Mouse (Mus musculus) lung, postnatal 36 days (tissue): ENCODE results near the gene Atp2c1.
A peak's percentile ranks its signal among the peaks of the same experiment; 100 is the strongest.

Experiments used
- DNase-seq: peaks from one replicate; pipeline ENCODE4 v3.0.0; 2022; ENCODE audit warnings: mixed read lengths

Atp2c1 gene

GRCm38 (mm10) chr9:105527219-105527618 lies at the start of gene Atp2c1:
Gene Atp2c1 (minus strand): TSS chr9:105527319.
- no peak for DNase-seq

- no peak for DNase-seq
These were observed 30.3 kb upstream of the Atp2c1 start for GRCm38 (mm10) chr9:105557452-105557851.

GRCm38 (mm10) chr9:105556141-105556735 lies 29.1 kb upstream of the Atp2c1 start:
- DNase-seq, result no peak

- no peak for DNase-seq
These were observed 27.3 kb upstream of the Atp2c1 start for GRCm38 (mm10) chr9:105554439-105554807.

GRCm38 (mm10) chr9:105553629-105554438 lies 26.7 kb upstream of the Atp2c1 start:
- no peak for DNase-seq

GRCm38 (mm10) chr9:105551407-105551806 lies 24.3 kb upstream of the Atp2c1 start:
- no peak for DNase-seq

GRCm38 (mm10) chr9:105549096-105549495 lies 22.0 kb upstream of the Atp2c1 start:
- no peak for DNase-seq

GRCm38 (mm10) chr9:105544013-105544750 lies 17.1 kb upstream of the Atp2c1 start:
- DNase-seq, result no peak

GRCm38 (mm10) chr9:105537473-105537872 lies 10.4 kb upstream of the Atp2c1 start:
- DNase-seq, result no peak

- no peak for DNase-seq
These were observed 9.8 kb upstream of the Atp2c1 start for GRCm38 (mm10) chr9:105536877-105537276.

- no peak for DNase-seq
These were observed 1.8 kb downstream of the Atp2c1 start for GRCm38 (mm10) chr9:105525355-105525754.

- DNase-seq, result no peak
These were observed 4.1 kb downstream of the Atp2c1 start for GRCm38 (mm10) chr9:105523038-105523437.

GRCm38 (mm10) chr9:105522063-105522462 lies 5.1 kb downstream of the Atp2c1 start:
- peak; percentile 19 for DNase-seq

GRCm38 (mm10) chr9:105520776-105521552 lies 6.2 kb downstream of the Atp2c1 start:
- peak; percentile 62 for DNase-seq

GRCm38 (mm10) chr9:105519278-105519883 lies 7.7 kb downstream of the Atp2c1 start:
- peak; percentile 7 for DNase-seq

GRCm38 (mm10) chr9:105503690-105504089 lies 23.4 kb downstream of the Atp2c1 start:
- no peak for DNase-seq

- DNase-seq, result no peak
These were observed 24.7 kb downstream of the Atp2c1 start for GRCm38 (mm10) chr9:105502389-105502788.

GRCm38 (mm10) chr9:105495316-105496174 lies 31.6 kb downstream of the Atp2c1 start:
- peak; percentile 86 for DNase-seq

- DNase-seq, result peak; percentile 97
These were observed 32.4 kb downstream of the Atp2c1 start for GRCm38 (mm10) chr9:105494553-105495315.

- no peak for DNase-seq
These were observed 34.4 kb downstream of the Atp2c1 start for GRCm38 (mm10) chr9:105492744-105493143.

GRCm38 (mm10) chr9:105488363-105488762 lies 38.8 kb downstream of the Atp2c1 start:
- DNase-seq, result peak; percentile 51
